Mouse (Mus musculus): ENCODE measurements around the gene Nfix. TPM values are rescaled to one million over a fixed set of nuclear protein-coding genes. Genes with fewer than 3 reads are reported as not detected.
"Not testable (repeated sequence)": the region's sequence is repeated elsewhere in the genome, so short reads cannot be mapped to it uniquely, and the experiment has no call there.

Nfix gene
- total RNA-seq, 2 experiments from 2014 or later, result 402 to 429 TPM

DNA sequence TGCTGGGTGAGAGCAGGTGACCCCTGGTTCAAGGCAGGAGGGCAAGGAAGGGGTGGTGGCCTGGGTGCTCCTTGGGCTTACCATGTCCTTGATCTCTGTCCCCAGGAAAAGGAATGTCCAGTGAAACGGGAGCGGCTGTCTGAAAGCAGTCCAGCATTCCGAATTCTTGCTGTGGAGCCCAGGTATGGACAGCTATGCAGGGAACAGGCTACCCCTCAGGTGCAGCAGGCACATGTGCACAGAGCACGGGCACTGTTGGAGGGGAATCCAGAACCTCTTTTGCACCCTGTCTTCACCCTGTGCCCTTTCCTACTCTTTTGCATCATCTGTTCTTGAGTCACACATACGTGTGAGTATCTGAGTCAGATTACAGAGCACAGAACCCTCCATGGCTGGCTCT is 101.9 kb downstream of the Nfix start:
- intact Hi-C loops (cut with DNase I), result loop anchor here (2.0 kb wide), 1 partner anchor 115 kb away; no protein-coding TSS in a partner anchor
- no peak for DNase-seq (ENCODE audit: low spot score in 2 of 2)

DNA sequence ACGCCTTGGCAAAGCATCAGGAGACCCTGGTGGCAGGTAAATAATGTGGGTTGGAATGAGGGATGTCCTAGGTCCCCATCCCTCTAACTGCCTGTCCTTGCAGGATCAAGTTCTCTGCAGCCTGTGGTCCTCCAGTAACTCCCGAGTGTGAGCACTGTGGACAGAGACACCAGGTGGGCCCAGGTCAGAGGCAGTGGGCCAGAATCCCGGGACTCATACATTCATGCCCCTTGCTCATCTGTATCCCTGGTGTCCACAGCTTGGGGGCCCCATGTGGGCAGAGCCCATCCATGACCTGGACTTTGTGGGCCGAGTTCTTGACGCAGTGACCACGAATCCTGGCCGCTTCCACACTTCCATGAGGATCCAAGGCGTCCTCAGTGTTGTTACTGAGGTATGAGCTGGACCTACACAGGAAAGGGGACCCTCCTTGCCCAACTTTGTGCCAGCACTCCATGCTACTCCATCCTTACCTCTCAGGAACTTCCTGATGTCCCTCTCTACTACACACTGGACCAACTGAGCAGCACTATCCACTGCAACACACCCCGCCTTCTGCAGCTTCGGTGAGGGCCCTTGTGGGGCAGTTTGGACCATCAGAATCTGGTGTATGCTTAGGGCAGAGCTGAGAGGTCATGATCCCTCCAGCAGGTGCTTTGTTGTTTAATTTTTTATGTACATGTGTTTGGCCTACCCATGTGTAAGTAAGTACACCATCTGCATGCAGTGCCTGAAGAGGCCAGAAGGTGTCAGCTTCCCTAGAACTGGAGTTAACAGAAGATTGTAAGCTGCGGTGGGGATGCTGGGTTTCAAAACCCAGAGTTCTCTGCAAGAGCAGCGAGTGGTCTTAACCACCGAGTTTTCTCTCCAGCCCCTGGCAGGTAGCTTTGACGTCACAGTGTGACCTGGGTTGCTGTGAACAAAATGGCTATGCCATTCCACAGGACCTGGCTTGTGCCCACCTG is 102.7 kb downstream of the Nfix start:
- DNase-seq (ENCODE audit: low spot score in 2 of 2), result peak; percentile 62 to 81
- intact Hi-C loops (cut with DNase I), result loop anchor here (2.0 kb wide), 1 partner anchor 115 kb away; no protein-coding TSS in a partner anchor

DNA sequence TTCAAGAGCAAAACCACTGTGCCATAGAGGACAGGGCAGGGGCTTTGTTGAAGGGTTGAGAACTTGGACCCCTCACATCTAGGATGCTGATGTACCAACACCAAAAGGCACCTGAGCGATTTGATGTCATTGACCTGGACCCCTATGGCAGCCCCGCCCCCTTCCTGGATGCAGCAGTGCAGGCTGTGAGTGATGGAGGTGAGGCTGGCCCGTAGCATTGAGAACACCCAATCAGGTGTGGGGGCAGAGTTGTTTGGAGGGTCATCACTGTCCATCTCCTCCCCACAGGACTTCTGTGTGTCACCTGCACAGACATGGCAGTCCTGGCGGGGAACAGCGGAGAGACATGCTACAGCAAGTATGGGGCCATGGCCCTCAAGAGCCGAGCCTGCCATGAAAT is 105.0 kb downstream of the Nfix start:
- DNase-seq (ENCODE audit: low spot score in 2 of 2), result no peak
- intact Hi-C loops (cut with DNase I), result no loop called here

DNA sequence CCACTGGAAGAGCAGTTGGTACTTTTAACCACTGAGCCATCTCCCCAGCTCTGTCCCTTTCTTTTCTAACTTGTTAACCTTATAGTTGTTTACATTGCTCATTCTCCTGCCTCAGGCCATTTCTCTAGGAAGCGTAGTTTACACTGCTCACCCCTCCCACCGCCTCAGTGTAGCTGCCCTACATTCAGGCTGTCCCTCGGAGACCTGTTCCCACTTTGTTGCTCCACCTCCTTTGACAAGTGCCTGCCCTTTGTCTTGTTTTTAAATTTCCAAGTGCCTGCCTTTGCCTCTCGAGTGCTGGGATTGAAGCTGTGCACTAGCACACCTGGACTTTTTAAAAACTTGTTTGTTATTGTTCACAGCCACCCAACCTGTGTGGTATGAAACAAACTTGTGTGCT is 106.8 kb downstream of the Nfix start:
- DNase-seq (ENCODE audit: low spot score in 2 of 2), result no peak
- intact Hi-C loops (cut with DNase I), result no loop called here

DNA sequence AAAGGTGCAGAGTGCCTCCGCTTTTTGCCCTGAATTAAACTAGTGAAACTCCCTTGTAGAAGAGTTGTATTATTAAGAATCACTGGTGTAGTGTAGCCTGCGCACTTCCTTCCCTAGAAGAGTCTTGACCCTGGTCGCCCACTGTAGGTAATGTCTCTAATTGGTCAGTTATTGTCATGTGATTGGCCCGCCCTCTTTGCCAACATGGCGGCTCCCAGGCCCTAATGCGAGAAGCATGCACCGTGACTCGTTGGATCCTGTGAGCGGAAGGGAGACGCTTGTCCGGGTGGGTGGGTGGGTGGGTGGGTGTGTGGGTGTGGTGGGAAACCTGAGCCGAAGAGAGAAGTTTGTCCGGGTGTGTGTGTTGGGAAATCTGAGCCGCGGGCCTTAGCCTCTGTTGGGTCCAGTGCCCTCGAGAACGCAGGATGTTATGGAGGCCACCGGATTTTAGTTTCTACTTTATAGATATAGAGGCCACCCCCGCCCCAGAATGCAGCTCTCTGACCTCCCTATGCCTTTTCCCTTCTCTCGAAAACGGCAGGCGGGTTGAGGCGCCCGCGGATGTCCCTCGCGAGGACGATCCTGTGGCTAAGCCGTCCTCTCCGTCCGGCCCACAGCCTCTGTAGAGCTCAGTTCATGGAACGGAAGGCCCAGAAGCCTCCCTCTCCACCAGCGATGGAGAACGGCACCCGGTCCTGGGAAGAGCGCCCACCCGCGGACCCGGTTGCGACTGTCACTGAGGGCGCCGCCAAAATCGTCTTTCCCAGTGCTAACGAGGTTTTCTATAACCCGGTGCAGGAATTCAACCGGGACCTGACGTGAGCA is 110.8 kb downstream of the Nfix start:
- intact Hi-C loops (cut with DNase I), result no loop called here
- DNase-seq (ENCODE audit: low spot score in 2 of 2), result peak; percentile 94 to 96

DNA sequence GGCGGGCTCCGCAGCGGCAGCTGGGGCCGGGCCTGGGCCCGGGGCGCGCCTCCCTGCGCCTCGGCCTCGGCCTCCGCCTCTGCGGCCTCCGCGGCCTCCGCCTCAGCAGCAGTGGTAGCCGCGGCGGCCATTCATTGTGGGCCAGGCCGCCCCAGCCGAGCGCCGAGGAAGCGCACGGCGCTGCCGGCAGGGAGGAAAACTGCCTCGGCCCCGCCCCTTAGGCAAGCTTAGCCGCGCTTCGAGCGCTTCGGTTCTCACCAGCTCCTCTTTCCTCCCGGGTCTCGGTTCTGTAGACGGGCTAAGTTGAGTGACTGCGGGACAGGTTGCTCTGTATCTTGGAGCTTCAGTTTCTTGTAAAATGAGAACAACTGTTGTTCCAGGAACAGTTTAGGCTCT is 112.4 kb downstream of the Nfix start, which contains the start of gene Nacc1:
Nacc1 (minus strand) TSS at position 158 of the 396 bp plus-strand sequence.
- intact Hi-C loops (cut with DNase I), result no loop called here
- peak; percentile 82 to 88 for DNase-seq (ENCODE audit: low spot score in 2 of 2)

DNA sequence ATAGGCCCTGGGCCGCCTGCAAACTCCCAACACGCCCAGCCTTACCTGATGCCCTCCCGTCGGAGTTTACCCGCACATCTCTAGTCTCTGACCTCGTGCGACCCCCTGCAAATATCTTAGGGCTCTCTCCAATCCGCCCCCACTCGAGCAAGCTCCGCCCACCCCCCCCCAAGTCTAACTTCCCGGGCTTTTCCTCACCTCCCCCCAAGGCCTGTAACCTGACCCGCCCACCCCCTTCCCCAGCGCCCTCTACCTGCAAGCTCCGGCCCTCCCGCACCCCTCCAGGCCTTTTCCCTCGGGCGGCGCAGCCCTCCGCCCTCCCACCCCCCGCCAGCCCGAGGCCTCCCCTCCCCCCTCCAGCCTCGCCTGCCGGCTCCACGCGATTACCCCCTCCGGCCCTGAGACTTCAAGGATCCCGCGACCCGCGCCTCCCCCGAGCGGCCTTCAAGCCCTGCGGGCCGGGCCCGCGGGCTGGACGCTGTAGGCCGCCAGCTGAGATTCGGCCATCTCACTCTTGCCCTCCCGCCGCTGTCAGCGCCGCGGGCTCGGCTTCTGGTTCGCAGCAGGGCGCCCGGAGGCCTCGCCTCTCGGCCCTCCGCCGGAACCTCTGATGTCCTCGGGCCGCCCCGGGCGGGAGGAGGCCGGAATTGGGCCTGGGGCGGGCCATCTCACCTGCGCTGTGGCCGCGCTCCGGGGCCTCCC is 113.0 kb downstream of the Nfix start:
- DNase-seq (ENCODE audit: low spot score in 2 of 2), result no peak
- intact Hi-C loops (cut with DNase I), result no loop called here

DNA sequence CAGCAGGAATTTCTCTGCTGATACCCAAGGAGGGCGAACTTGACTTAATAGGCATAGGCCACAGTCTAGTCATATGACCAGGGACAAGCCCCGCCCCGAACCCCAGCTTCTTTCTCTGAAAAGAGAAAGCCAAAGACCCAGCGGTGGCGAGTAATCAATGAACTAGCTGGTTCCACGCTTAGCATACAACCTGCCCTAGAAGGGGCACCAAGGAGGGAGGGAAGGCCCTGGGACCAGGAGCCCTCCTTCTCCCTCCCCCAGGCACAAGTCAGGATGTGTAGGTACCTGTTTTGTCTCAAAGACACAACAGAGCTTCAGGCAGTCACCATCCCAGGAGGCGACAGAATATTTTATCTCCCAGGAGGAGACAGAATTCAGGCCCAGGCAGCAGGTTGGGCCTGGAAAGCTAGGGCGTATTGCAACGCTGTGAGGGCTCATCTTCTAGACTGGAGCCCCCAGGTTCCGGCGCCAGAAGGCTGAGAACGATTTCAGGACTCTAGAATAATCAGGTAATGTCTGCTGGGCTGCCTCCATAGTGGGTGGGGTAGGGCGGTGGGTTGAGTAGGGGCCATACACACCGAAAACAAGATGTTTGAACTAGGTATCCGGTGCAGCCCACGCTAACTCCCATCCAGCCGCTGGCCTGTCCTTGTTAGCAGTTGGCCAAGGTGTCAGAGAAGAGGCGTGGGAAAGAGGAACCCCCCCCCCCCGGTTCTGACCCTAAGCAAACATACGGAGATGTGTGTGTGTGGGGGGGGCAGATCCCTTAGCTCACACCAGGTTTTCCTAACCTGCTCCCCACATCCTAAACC is 113.7 kb downstream of the Nfix start, which contains the start of gene Trmt1:
Trmt1 (plus strand) TSS at position 117 of the 812 bp plus-strand sequence.
- DNase-seq (ENCODE audit: low spot score in 2 of 2), result peak in 1 of 2 experiments; percentile 47

DNA sequence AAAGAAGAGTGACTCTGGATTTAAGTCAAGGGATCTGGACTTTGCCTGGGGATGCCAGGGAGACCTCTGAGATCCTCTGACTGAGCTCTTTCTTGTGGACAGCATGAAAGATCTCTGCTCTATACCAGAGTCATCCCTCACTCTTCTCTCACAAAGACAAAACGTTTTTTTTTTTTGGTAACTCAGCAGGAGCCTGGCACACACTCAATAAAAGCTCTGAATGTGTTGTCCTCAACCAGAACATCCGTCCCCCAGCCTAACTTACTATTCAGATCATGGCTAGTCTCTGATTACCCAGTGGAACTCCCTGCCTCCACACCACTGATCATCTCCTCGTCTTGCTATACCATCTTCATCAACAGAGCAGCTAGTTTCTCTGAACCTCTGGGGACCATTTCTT is 115.6 kb downstream of the Nfix start:
- intact Hi-C loops (cut with DNase I), result no loop called here
- no peak for DNase-seq (ENCODE audit: low spot score in 2 of 2)

More for the DNA sequence above, 113.7 kb downstream of the Nfix start, which contains the start of gene Trmt1:
- intact Hi-C loops (cut with DNase I), result no loop called here

DNA sequence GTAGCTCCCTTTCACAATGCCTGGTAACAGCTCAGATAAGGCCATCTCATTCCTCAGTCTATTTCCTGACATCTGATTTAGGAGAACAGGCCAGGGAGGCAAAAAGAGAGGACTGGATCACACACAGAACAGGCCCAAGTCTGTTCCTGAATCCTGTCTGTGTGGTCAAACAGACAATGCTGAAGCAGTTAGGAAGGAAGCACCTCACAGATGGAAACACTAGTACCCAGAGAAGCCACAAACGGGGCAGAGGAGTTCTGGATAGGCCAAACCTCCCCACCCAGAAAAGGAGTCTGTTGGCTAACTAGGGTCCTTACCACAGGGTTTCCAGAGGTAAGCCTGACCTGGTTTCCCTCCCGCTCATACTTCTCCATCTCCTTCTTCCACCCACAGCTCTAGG is 117.9 kb downstream of the Nfix start:
- intact Hi-C loops (cut with DNase I), result no loop called here

DNA sequence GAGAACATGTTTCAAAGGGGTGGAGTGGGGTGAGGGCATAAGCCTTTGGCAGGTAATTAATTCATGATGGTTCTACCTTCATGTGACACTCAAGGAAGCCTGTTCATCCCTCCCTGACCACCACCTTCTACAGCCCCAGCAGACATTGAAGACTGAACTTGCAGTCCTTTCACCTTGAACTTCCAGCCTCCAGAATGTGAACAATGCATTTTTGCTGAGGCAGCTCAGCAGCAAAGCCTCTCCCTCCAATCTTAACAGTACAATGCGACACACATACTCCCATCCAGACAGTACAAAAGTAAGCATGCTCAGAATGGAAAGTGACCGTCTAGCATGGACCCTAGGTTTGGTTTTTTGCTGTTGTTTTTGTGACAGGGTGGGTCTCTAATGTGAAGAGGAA is 118.7 kb downstream of the Nfix start:
- intact Hi-C loops (cut with DNase I), result no loop called here
- no peak for DNase-seq (ENCODE audit: low spot score in 2 of 2)

More for the DNA sequence above, 117.9 kb downstream of the Nfix start:
- DNase-seq (ENCODE audit: low spot score in 2 of 2), result no peak

DNA sequence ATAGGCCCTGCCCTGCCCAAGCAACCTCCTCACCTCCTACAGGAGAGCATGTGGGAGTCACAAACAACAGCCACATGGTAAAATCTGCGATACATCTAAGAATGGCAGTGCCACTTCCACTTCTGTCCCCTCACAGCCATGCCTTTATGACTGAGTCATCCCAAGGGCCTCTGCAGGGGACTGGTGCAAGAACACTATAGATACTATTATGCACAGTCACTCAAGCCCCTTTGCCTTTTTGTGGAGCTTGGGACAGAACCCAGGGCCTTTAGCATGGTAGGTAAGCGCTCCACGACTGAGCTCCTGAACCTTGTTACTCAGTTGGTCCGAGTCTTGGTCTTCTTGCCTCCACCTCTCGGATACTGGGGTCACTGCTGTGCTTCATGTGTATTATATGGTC is 122.8 kb downstream of the Nfix start:
- intact Hi-C loops (cut with DNase I), result no loop called here
- DNase-seq (ENCODE audit: low spot score in 2 of 2), result no peak

DNA sequence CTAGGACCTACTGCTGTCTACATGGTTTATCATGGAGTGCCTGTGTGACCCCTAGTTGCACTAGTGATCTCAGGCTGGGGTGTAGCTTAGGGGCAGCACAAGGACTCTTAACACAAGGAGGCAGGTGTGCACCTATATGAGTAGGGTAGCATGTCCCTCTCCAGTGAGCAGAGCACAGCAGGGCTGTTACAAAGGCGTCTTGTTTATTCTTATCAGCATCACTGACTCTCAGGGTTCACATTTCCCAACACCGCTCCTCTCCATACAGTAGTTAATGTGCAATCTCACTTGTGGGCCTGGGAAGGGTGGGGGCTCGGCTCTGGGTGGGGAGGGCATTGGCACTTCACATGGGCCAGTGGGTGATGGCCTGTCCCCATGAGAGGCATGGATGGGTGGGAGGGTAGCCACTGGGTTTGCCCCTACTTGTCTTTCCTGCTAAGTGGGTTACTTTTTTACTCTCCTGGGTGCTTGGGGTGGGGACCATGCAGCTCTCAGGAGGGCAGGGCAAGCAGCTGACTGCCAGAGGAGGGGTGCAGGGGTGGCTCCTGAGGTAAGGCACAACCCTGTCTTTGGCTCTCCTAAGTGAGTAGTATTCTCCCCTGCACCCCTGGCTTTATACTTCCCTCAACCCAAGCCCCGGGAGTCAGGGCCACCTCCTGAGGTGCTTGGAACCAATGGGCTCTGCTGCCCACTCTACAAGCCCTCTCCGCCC is 129.7 kb downstream of the Nfix start:
- intact Hi-C loops (cut with DNase I); DNase-seq (ENCODE audit: low spot score in 2 of 2): not testable (repeated sequence)

DNA sequence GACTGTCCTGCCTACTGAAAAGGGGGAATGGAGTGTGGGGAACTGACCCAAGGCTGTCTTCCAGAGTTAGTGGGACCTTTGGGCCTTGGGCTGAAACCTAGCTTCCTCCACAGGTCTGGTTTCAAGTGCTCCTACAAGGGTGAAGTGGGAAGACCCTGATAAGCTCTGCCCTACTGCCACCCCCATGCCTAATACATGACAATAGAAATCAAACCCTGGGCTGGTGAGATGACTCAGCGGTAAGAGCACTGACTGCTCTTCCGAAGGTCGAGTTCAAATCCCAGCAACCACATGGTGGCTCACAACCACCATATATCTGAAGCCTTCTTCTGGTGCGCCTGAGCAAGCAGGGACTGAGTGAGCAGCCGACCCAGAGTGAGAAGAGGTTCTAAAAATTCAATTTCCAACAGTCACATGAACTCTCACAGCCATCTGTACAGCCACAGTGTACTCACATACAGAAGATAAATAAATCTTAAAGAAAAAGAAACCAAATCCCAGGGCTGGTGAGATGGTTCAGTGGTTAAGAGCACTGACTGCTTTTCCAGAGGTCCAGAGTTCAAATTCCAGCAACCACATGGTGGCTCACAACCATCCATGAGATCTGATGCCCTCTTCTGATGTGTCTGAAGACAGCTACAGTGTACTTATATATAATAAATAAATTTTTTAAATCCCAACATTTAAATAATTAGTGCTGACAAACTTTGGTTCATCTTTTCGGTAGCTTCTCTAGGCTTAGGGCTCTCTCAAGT is 131.2 kb downstream of the Nfix start:
- intact Hi-C loops (cut with DNase I), result no loop called here
- DNase-seq (ENCODE audit: low spot score in 2 of 2), result no peak

DNA sequence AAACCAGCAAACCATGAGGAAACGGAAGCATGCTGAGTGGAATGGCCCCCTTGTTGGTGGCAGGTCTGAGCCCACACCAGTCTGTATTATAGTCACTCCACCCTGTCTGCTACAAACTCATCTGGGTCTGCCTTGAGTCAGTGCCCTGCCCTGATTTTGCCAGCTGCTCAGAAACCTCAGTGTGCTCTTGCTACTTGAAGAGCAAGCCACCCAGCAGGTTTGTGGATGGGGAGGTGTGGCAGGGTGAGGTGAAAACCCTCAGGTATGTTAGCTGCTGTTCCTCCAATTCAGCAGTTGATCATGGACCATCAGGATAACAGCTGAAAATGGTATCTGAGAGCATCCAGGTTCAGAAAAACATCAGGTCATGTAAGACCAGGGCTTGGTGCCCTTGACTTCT is 132.1 kb downstream of the Nfix start:
- intact Hi-C loops (cut with DNase I), result no loop called here
- no peak for DNase-seq (ENCODE audit: low spot score in 2 of 2)

DNA sequence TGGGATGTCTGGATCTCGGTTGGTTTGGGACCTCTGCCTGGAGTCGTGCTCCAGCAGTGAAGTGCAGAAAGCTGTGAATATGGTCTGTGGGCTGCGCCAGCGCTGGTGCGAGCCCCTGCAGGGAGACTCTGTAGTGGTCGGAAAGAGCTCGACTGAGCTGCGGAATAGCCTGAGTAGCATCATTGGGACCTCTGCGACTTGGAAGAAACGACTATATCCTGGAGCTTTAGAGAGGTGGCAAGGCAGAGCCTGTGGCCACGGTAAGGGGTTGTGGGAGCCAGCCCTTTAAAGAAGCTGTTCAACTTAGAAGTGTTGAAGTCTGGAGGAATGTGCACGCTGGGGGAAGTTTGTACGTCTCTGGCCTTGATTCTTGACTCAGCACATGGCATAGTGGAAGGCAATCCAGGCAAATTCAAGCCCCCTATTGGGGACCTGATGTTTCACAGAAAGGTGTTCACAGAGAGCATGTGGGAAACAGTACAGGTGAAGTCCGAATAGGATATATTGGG is 134.7 kb downstream of the Nfix start:
- intact Hi-C loops (cut with DNase I), result no loop called here
- DNase-seq (ENCODE audit: low spot score in 2 of 2), result no peak

All from left cerebral cortex, postnatal 14 days (tissue).